Mouse (Mus musculus) neural tube, embryonic 10.5 days (tissue): ENCODE measurements around the gene Slc9a1.

Experiments
- DNase-seq: peaks from one replicate; pipeline ENCODE4 v3.0.0-alpha.2; 2017; ENCODE audit warnings: low spot score; ENCODE audit errors: extremely low spot score

Gene Slc9a1

GRCm38 (mm10) chr4:133432560-133433171, 63.2 kb downstream of the Slc9a1 start:
- peak; percentile 39 for DNase-seq

GRCm38 (mm10) chr4:133435921-133436320, 66.4 kb downstream of the Slc9a1 start:
- DNase-seq: no peak

- DNase-seq: peak; percentile 79
These were observed 70.2 kb downstream of the Slc9a1 start for GRCm38 (mm10) chr4:133439460-133440376.

GRCm38 (mm10) chr4:133440377-133440795, 70.9 kb downstream of the Slc9a1 start:
- no peak for DNase-seq

GRCm38 (mm10) chr4:133442194-133442593, 72.7 kb downstream of the Slc9a1 start:
- no peak for DNase-seq

GRCm38 (mm10) chr4:133443085-133443484, 73.6 kb downstream of the Slc9a1 start:
- no peak for DNase-seq

- DNase-seq: no peak
These were observed 76.2 kb downstream of the Slc9a1 start for GRCm38 (mm10) chr4:133445727-133446126.

- no peak for DNase-seq
These were observed 77.9 kb downstream of the Slc9a1 start for GRCm38 (mm10) chr4:133447366-133447765.

GRCm38 (mm10) chr4:133447967-133448366, 78.5 kb downstream of the Slc9a1 start:
- DNase-seq: no peak

- DNase-seq: no peak
These were observed 79.3 kb downstream of the Slc9a1 start for GRCm38 (mm10) chr4:133448708-133449388.

- peak; percentile 78 for DNase-seq
These were observed 80.2 kb downstream of the Slc9a1 start for GRCm38 (mm10) chr4:133449726-133450125.

GRCm38 (mm10) chr4:133451536-133451935, 82.0 kb downstream of the Slc9a1 start:
- DNase-seq: peak; percentile 90

- DNase-seq: no peak
These were observed 82.9 kb downstream of the Slc9a1 start for GRCm38 (mm10) chr4:133452433-133452832.

GRCm38 (mm10) chr4:133458044-133458443, 88.5 kb downstream of the Slc9a1 start:
- DNase-seq: no peak

GRCm38 (mm10) chr4:133460006-133460405, 90.5 kb downstream of the Slc9a1 start:
- DNase-seq: no peak

GRCm38 (mm10) chr4:133460796-133461325, 91.4 kb downstream of the Slc9a1 start:
- no peak for DNase-seq

- no peak for DNase-seq
These were observed 91.9 kb downstream of the Slc9a1 start for GRCm38 (mm10) chr4:133461362-133461761.

- no peak for DNase-seq
These were observed 93.7 kb downstream of the Slc9a1 start for GRCm38 (mm10) chr4:133463184-133463583.

- DNase-seq: peak; percentile 67
These were observed 98.6 kb downstream of the Slc9a1 start for GRCm38 (mm10) chr4:133468080-133468479.

GRCm38 (mm10) chr4:133469122-133469521, 99.6 kb downstream of the Slc9a1 start:
- DNase-seq: no peak

GRCm38 (mm10) chr4:133471135-133471821, 101.8 kb downstream of the Slc9a1 start:
- DNase-seq: no peak
